In the genomic region with DNA sequence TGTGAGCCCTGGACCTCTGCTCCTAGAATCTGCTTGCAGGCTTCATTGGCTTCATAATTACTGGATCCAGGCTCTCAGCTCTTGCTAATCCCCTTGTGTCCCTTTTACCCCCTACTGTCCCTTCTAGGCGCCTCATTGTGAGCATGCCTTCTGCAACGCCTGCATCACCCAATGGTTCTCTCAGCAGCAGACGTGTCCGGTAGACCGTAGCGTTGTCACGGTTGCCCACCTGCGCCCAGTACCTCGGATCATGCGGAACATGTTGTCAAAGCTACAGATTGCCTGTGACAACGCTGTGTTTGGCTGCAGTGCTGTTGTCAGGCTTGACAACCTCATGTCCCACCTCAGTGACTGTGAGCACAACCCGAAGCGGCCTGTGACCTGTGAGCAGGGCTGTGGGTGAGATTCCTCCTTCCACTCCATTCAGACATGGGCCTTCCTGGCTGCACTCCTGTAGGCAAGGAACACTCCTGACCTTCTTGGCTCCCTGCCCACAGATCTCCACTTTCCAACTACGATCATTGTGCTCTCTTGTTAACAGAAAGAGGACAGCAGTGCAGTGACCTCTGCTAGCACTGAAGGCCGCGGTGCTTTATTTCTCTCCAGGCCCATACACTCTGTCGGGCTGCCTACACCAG, we compare ENCODE assay signal across 8 mouse cellular contexts. TPM values are rescaled to one million over a fixed set of nuclear protein-coding genes. Genes with fewer than 3 reads are reported as not detected.
DNase-seq lines count a peak whose midpoint lies in the region; ATAC-seq lines count a peak whose summit lies in the region.
"Had no signal": no experiment of that assay in that cellular context is flagged by ENCODE, and none has a peak within 500 bp of the region (broad histone marks: within the 10 kb centered on the region; RNA-seq: fewer than 3 reads in every experiment).

No protein-coding gene starts in this region.

- peak overlapping the region; percentile 76 for H3K27ac ChIP-seq in brown adipose tissue, adult 24 weeks (replicated peaks; ENCODE audit: low read depth, low read length)
- H3K27ac ChIP-seq in heart, embryonic 15.5 days, result peak overlapping the region; percentile 59

- 69% methylated on average over 17 of the region's 17 CpGs for WGBS in heart, embryonic 15.5 days

- peaks cover 62% of the 10 kb centered on the region for H3K36me3 ChIP-seq in heart, embryonic 15.5 days

- no peaks in the 10 kb centered on the region for H3K27me3 ChIP-seq in heart, embryonic 15.5 days
- H3K27me3 ChIP-seq: megakaryocyte, embryonic 14.5 days had no signal

- H3K9ac ChIP-seq in heart, embryonic 15.5 days, result no peak overlapping the region

- no peaks in the 10 kb centered on the region for H3K9me3 ChIP-seq in heart, embryonic 15.5 days (replicated peaks)
- H3K9me3 ChIP-seq: megakaryocyte, embryonic 14.5 days had no signal

- DNase-seq in retina, postnatal 1 day, result peak; percentile 76
- DNase-seq in retina, embryonic 14.5 days (ENCODE audit: low spot score), result no peak
- DNase-seq in lung, adult 18-20 months, result peak; percentile 59 to 69
- peak; percentile 71 for DNase-seq in testis, postnatal 10 days (ENCODE audit: low spot score)
- no peak for DNase-seq in layer of hippocampus, postnatal 14 days (ENCODE audit: low spot score in 2 of 2)

- peaks cover 24% of the 10 kb centered on the region for H3K4me1 ChIP-seq in brown adipose tissue, adult 24 weeks (ENCODE audit: control insufficient read depth, insufficient read depth, insufficient read length, low read length)
- H3K4me1 ChIP-seq in heart, embryonic 15.5 days (replicated peaks), result peaks cover 20% of the 10 kb centered on the region

- ATAC-seq in heart, embryonic 15.5 days (replicated peaks; ENCODE audit: insufficient number of reproducible peaks, insufficient read depth, low FRiP score, low read depth), result peak; percentile 49; the same call in 1 of the 2 replicates

- H3K4me2 ChIP-seq in heart, embryonic 15.5 days, result no peak overlapping the region

- no peak overlapping the region for H3K4me3 ChIP-seq in brown adipose tissue, adult 24 weeks (ENCODE audit: insufficient read depth, low read depth, low read length)
- H3K4me3 ChIP-seq in heart, embryonic 15.5 days, result no peak overlapping the region
- H3K4me3 ChIP-seq: megakaryocyte, embryonic 14.5 days had no signal

RNA-seq across cellular contexts. Expression of gene Smarcc2, which starts 23.7 kb away (rescaled TPM):
- polyA plus RNA-seq in brown adipose tissue, adult 24 weeks (2012; ENCODE audit: insufficient read depth, insufficient read length, missing spikeins), result 63.7 and 94.7 TPM in 2 replicates
- polyA plus RNA-seq in heart, embryonic 15.5 days (2015; fragmentation: Nextera tagmentation; extraction: Ambion mirVana), result 59.2 and 60.3 TPM in 2 replicates
- total RNA-seq in layer of hippocampus, postnatal 14 days (2021), result 100 to 1,000 TPM; 208 to 212 TPM

RNA-seq across cellular contexts. Expression of gene Rnf41, which starts 23.8 kb away (rescaled TPM):
- polyA plus RNA-seq in brown adipose tissue, adult 24 weeks (2012; ENCODE audit: insufficient read depth, insufficient read length, missing spikeins), result 15.1 and 17.1 TPM in 2 replicates
- polyA plus RNA-seq in heart, embryonic 15.5 days (2015; fragmentation: Nextera tagmentation; extraction: Ambion mirVana), result 25.5 and 29.0 TPM in 2 replicates
- total RNA-seq in layer of hippocampus, postnatal 14 days (2021), result 10 to 100 TPM; 67.2 to 72.0 TPM

RNA-seq across cellular contexts. Expression of gene Nabp2, which starts 24.0 kb away (rescaled TPM):
- polyA plus RNA-seq in brown adipose tissue, adult 24 weeks (2012; ENCODE audit: insufficient read depth, insufficient read length, missing spikeins), result 67.1 and 87.6 TPM in 2 replicates
- 52.6 and 58.9 TPM in 2 replicates for polyA plus RNA-seq in heart, embryonic 15.5 days (2015; fragmentation: Nextera tagmentation; extraction: Ambion mirVana)
- total RNA-seq in layer of hippocampus, postnatal 14 days (2021), result 10 to 100 TPM; 94.5 TPM

RNA-seq across cellular contexts. Expression of gene Slc39a5, which starts 34.3 kb away (rescaled TPM):
- polyA plus RNA-seq in brown adipose tissue, adult 24 weeks (2012; ENCODE audit: insufficient read depth, insufficient read length, missing spikeins), result not detected in 2 replicates
- polyA plus RNA-seq in heart, embryonic 15.5 days (2015; fragmentation: Nextera tagmentation; extraction: Ambion mirVana), result 0.24 and 0.81 TPM in 2 replicates
- under 1 TPM in 1 of 2 experiments, not detected in 1; 0.60 TPM for total RNA-seq in layer of hippocampus, postnatal 14 days (2021)

RNA-seq across cellular contexts. Expression of gene Ankrd52, which starts 58.4 kb away (rescaled TPM):
- polyA plus RNA-seq in brown adipose tissue, adult 24 weeks (2012; ENCODE audit: insufficient read depth, insufficient read length, missing spikeins), result 16.9 and 22.4 TPM in 2 replicates
- 6.8 and 11.8 TPM in 2 replicates for polyA plus RNA-seq in heart, embryonic 15.5 days (2015; fragmentation: Nextera tagmentation; extraction: Ambion mirVana)
- total RNA-seq in layer of hippocampus, postnatal 14 days (2021), result 10 to 100 TPM; 83.6 to 86.7 TPM

Comparison
In these comparisons a context has a peak if more than half of its experiments do, and no peak if none do; other contexts are left out.
1. DNase-seq: peak in retina, postnatal 1 day (single experiment), lung, adult 18-20 months (2 of 2) and testis, postnatal 10 days (single experiment); none in retina, embryonic 14.5 days (single experiment) and layer of hippocampus, postnatal 14 days (0 of 2).